Mouse (Mus musculus) gastrocnemius, adult 2 months (tissue): ENCODE results near the gene Son. TPM values are rescaled to one million over a fixed set of nuclear protein-coding genes. Genes with fewer than 3 reads are reported as not detected.
A peak's percentile ranks its signal among the peaks of the same experiment; 100 is the strongest.

ENCODE experiments used
- DNase-seq: peaks from one replicate; pipeline ENCODE4 v3.0.0; 2022
- H3K27ac ChIP-seq: fragments of 200-600 bp; 2 replicates; pipeline ENCODE4 v1.8.1; 2022; ENCODE audit warnings: mild to moderate bottlenecking
- H3K4me3 ChIP-seq: fragments of 200-600 bp; 2 replicates; pipeline ENCODE4 v1.8.1; 2022; ENCODE audit warnings: mild to moderate bottlenecking, moderate library complexity
- CTCF ChIP-seq: fragments of 200-600 bp; IDR thresholded peaks from 2 replicates; pipeline ENCODE4 v1.8.1; 2022; ENCODE audit warnings: antibody characterized with exemption, mild to moderate bottlenecking, moderate library complexity
- intact Hi-C: fragments of 180-260 bp; cut with DNase I; formaldehyde crosslinking; loops from one replicate; pipeline ENCODE4 v1.15.1; 2025
- total RNA-seq, 2 experiments: library from RNA; stranded (reverse); gene quantifications; 2 replicates each; pipeline ENCODE4 v1.2.3; 2021

Gene Son
- total RNA-seq, 2 experiments from 2014 or later: 113 to 116 TPM

- TF ChIP-seq CTCF: no peak
- Histone ChIP-seq H3K4me3 (peak overlapping the region; percentile 75), H3K27ac (peak overlapping the region; percentile 100)
- intact Hi-C loops: loop anchor here (5.0 kb wide), 2 partner anchors 41 to 81 kb away; partner anchors contain the start of genes Cryzl1, Donson and Itsn1
- peak; percentile 46 for DNase-seq
These were observed 1.2 kb upstream of the Son start for GRCm38 (mm10) chr16:91645995-91646602.

GRCm38 (mm10) chr16:91646681-91647419 is 456 bp upstream of the Son start, which contains the start of gene Gart:
TSS of gene Gart (minus strand) at chr16:91646952.
- intact Hi-C loops: loop anchor here (5.0 kb wide), 2 partner anchors 40 to 80 kb away; partner anchors contain the start of genes Cryzl1, Donson and Itsn1
- TF ChIP-seq CTCF: no peak
- Histone ChIP-seq H3K27ac (peak within 1 kb of the TSS; percentile 100), H3K4me3 (peak within 1 kb of the TSS; percentile 75)
- peak; percentile 99 for DNase-seq

GRCm38 (mm10) chr16:91648220-91648550 is 879 bp downstream of the Son start:
- TF ChIP-seq CTCF: no peak
- peak; percentile 87 for DNase-seq
- intact Hi-C loops: loop anchor here (5.0 kb wide), 2 partner anchors 39 to 79 kb away; partner anchors contain the start of genes Cryzl1, Donson and Itsn1
- Histone ChIP-seq H3K27ac (peak overlapping the region; percentile 100), H3K4me3 (peak overlapping the region; percentile 75)

GRCm38 (mm10) chr16:91649246-91649645 is 1.9 kb downstream of the Son start:
- intact Hi-C loops: loop anchor here (5.0 kb wide), 2 partner anchors 38 to 78 kb away; partner anchors contain the start of genes Cryzl1, Donson and Itsn1
- peak overlapping the region; percentile 100; the same call in 1 of the 2 replicates for H3K27ac ChIP-seq
- DNase-seq: no peak
- H3K4me3 ChIP-seq: peak overlapping the region; percentile 75
- TF ChIP-seq CTCF: no peak

- TF ChIP-seq CTCF: no peak
- intact Hi-C loops: loop anchor here (5.0 kb wide), 2 partner anchors 38 to 78 kb away; partner anchors contain the start of genes Cryzl1, Donson and Itsn1
- DNase-seq: no peak
- H3K4me3 ChIP-seq: peak overlapping the region; percentile 75
- no peak overlapping the region for H3K27ac ChIP-seq
These were observed 2.5 kb downstream of the Son start for GRCm38 (mm10) chr16:91649781-91650180.

- H3K4me3 ChIP-seq: no peak overlapping the region
- intact Hi-C loops: no loop called here
- DNase-seq: no peak
- TF ChIP-seq CTCF: no peak
- no peak overlapping the region for H3K27ac ChIP-seq
These were observed 4.9 kb downstream of the Son start for GRCm38 (mm10) chr16:91652191-91652590.

GRCm38 (mm10) chr16:91655285-91655684 is 8.0 kb downstream of the Son start:
- Histone ChIP-seq H3K4me3 (no peak overlapping the region), H3K27ac (no peak overlapping the region)
- TF ChIP-seq CTCF: no peak
- no peak for DNase-seq
- intact Hi-C loops: loop anchor here (2.0 kb wide), 1 partner anchor 14 kb away; no protein-coding TSS in a partner anchor

- no peak for DNase-seq
- Histone ChIP-seq H3K4me3 (no peak overlapping the region), H3K27ac (no peak overlapping the region)
- intact Hi-C loops: no loop called here
- no peak for TF ChIP-seq CTCF
These were observed 10.0 kb downstream of the Son start for GRCm38 (mm10) chr16:91657285-91657684.

GRCm38 (mm10) chr16:91658471-91658870 is 11.2 kb downstream of the Son start:
- TF ChIP-seq CTCF: no peak
- H3K27ac ChIP-seq: no peak overlapping the region
- H3K4me3 ChIP-seq: no peak overlapping the region
- no peak for DNase-seq
- intact Hi-C loops: no loop called here

GRCm38 (mm10) chr16:91659798-91660197 is 12.5 kb downstream of the Son start:
- TF ChIP-seq CTCF: no peak
- DNase-seq: no peak
- intact Hi-C loops: no loop called here
- Histone ChIP-seq H3K4me3 (no peak overlapping the region), H3K27ac (no peak overlapping the region)

- no peak overlapping the region for H3K27ac ChIP-seq
- intact Hi-C loops: no loop called here
- no peak for DNase-seq
- H3K4me3 ChIP-seq: no peak overlapping the region; the same call in 1 of the 2 replicates
- TF ChIP-seq CTCF: no peak
These were observed 14.1 kb downstream of the Son start for GRCm38 (mm10) chr16:91661397-91661796.

GRCm38 (mm10) chr16:91662336-91662735 is 15.0 kb downstream of the Son start:
- H3K4me3 ChIP-seq: no peak overlapping the region
- intact Hi-C loops: no loop called here
- TF ChIP-seq CTCF: no peak
- DNase-seq: no peak
- no peak overlapping the region for H3K27ac ChIP-seq

- Histone ChIP-seq H3K27ac (no peak overlapping the region), H3K4me3 (no peak overlapping the region)
- DNase-seq: no peak
- intact Hi-C loops: no loop called here
- TF ChIP-seq CTCF: no peak
These were observed 16.5 kb downstream of the Son start for GRCm38 (mm10) chr16:91663795-91664194.
